In genomic region chr17:23610361-23610800, GRCm38 (mm10) we compare ENCODE assay signal across 9 mouse cellular contexts. TPM values are rescaled to one million over a fixed set of nuclear protein-coding genes. Genes with fewer than 3 reads are reported as not detected.
DNase-seq lines count a peak whose midpoint lies in the region; TF ChIP-seq lines count a peak whose summit lies in the region.
"Had no signal": no experiment of that assay in that cellular context is flagged by ENCODE, and none has a peak within 500 bp of the region (broad histone marks: within the 10 kb centered on the region; RNA-seq: fewer than 3 reads in every experiment).

No protein-coding gene starts in this region.

- intact Hi-C loops in gastrocnemius, postnatal 14 days (cut with DNase I; ENCODE audit: low total_unique reads): loop anchor here (5.0 kb wide), 1 partner anchor 38 kb away; no protein-coding TSS in a partner anchor

- TF ChIP-seq POLR2A in brain, embryonic 14.5 days (IDR thresholded peaks at IDR 0.05; ENCODE audit: borderline replicate concordance, extremely low read depth, insufficient read depth, insufficient read length, poor library complexity, severe bottlenecking): no peak

- TF ChIP-seq CTCF in brain, embryonic 14.5 days (IDR thresholded peaks at IDR 0.05; ENCODE audit: borderline replicate concordance, extremely low read depth, insufficient read depth, insufficient read length): peak; percentile 67

- DNase-seq in adrenal gland, adult (ENCODE audit: inconsistent age in 2 of 2, low spot score in 1 of 2): peak; percentile 36 to 76
- DNase-seq in adrenal gland, adult 8-10 months: no peak
- DNase-seq in CD4-positive helper T cell, adult 2 months (ENCODE audit: low read depth, low spot score): peak; percentile 88
- DNase-seq in brain, embryonic 14.5 days (ENCODE audit: low read depth): peak; percentile 43
- peak; percentile 29 for DNase-seq in gastrocnemius, postnatal 14 days
- DNase-seq in kidney, adult 9 months: peak; percentile 60
- peak; percentile 75 for DNase-seq in lung, postnatal 14 days
- DNase-seq in spleen, postnatal 14 days (ENCODE audit: low spot score in 2 of 2): peak; percentile 52 to 67

RNA-seq across cellular contexts. Expression of gene Zscan10, which starts 9.7 kb away (rescaled TPM):
- not detected for total RNA-seq in adrenal gland, adult 8-10 months (2022)
- 0.05 and 0.22 TPM in 2 replicates for polyA plus RNA-seq in brain, embryonic 14.5 days (2012; rRNA removed)
- total RNA-seq in gastrocnemius, postnatal 14 days (2021): not detected
- total RNA-seq: layer of hippocampus, adult 18-20 months had no signal

RNA-seq across cellular contexts. Expression of gene Zfp13, which starts 11.1 kb away (rescaled TPM):
- 10 to 100 TPM in 3 of 4 experiments, 1 to 10 TPM in 1; 8.2 to 19.2 (median 14.6) TPM for total RNA-seq in adrenal gland, adult 8-10 months (2022)
- 46.8 and 47.4 TPM in 2 replicates for polyA plus RNA-seq in brain, embryonic 14.5 days (2012; rRNA removed)
- 1 to 10 TPM; 4.9 TPM for total RNA-seq in gastrocnemius, postnatal 14 days (2021)

RNA-seq across cellular contexts. Expression of gene Mmp25, which starts 34.7 kb away (rescaled TPM):
- under 1 TPM in 3 of 4 experiments, not detected in 1; 0.06 to 0.13 (median 0.09) TPM for total RNA-seq in adrenal gland, adult 8-10 months (2022)
- polyA plus RNA-seq in brain, embryonic 14.5 days (2012; rRNA removed): 1.3 and 1.9 TPM in 2 replicates
- under 1 TPM; 0.20 to 0.27 TPM for total RNA-seq in gastrocnemius, postnatal 14 days (2021)

RNA-seq across cellular contexts. Expression of gene Zfp213, which starts 46.3 kb away (rescaled TPM):
- total RNA-seq in adrenal gland, adult 8-10 months (2022): 10 to 100 TPM; 12.0 to 15.5 (median 12.9) TPM
- 16.7 and 21.4 TPM in 2 replicates for polyA plus RNA-seq in brain, embryonic 14.5 days (2012; rRNA removed)
- 1 to 10 TPM; 2.2 to 2.6 TPM for total RNA-seq in gastrocnemius, postnatal 14 days (2021)

RNA-seq across cellular contexts. Expression of gene Bicdl2, which starts 49.9 kb away (rescaled TPM):
- not detected for total RNA-seq in adrenal gland, adult 8-10 months (2022)
- 0.08 and 0.24 TPM in 2 replicates for polyA plus RNA-seq in brain, embryonic 14.5 days (2012; rRNA removed)
- not detected for total RNA-seq in gastrocnemius, postnatal 14 days (2021)
- total RNA-seq: layer of hippocampus, adult 18-20 months had no signal
